Mouse (Mus musculus): ENCODE measurements at regions not wholly inside any gene's neighbourhood (a gene's known extent, or its start where the extent isn't known, plus 50 kb on each side); places are given as distances from the start of the nearest gene placed in this dataset.
"Not testable (repeated sequence)": the region's sequence is repeated elsewhere in the genome, so short reads cannot be mapped to it uniquely, and the experiment has no call there.

GRCm38 (mm10) chr12:104623896-104624685 is 127.7 kb downstream of the Dicer1 start:
- TF ChIP-seq POLR2A (IDR thresholded peaks at IDR 0.05; ENCODE audit: low read depth, low read length) (no peak), CTCF (IDR thresholded peaks at IDR 0.05; ENCODE audit: extremely low read depth, insufficient read length, insufficient replicate concordance, low read depth, low read length) (no peak)
- H3K27ac ChIP-seq (ENCODE audit: insufficient read depth, low read depth, low read length) = no peak overlapping the region
- H3K4me1 ChIP-seq (ENCODE audit: control insufficient read depth, insufficient read depth, insufficient read length, low read length) = no peaks in the 10 kb centered on the region
- 46% methylated on average over 7 of the region's 7 CpGs for WGBS
- H3K27me3 ChIP-seq (ENCODE audit: control insufficient read depth, insufficient read depth, low read length) = no peaks in the 10 kb centered on the region
- H3K4me3 ChIP-seq (ENCODE audit: low read depth, low read length) = no peak overlapping the region
- no peaks in the 10 kb centered on the region for H3K36me3 ChIP-seq (ENCODE audit: control insufficient read depth, insufficient read depth, low read length)

- Histone ChIP-seq H3K27ac (ENCODE audit: insufficient read depth, low read depth, low read length) (no peak overlapping the region), H3K4me3 (ENCODE audit: low read depth, low read length) (no peak overlapping the region), H3K27me3 (ENCODE audit: control insufficient read depth, insufficient read depth, low read length) (no peaks in the 10 kb centered on the region), H3K36me3 (ENCODE audit: control insufficient read depth, insufficient read depth, low read length) (no peaks in the 10 kb centered on the region), H3K4me1 (ENCODE audit: control insufficient read depth, insufficient read depth, insufficient read length, low read length) (no peaks in the 10 kb centered on the region)
- TF ChIP-seq POLR2A (IDR thresholded peaks at IDR 0.05; ENCODE audit: low read depth, low read length) (no peak), CTCF (IDR thresholded peaks at IDR 0.05; ENCODE audit: extremely low read depth, insufficient read length, insufficient replicate concordance, low read depth, low read length) (no peak)
- 28% methylated on average over 17 of the region's 17 CpGs for WGBS
Measured at GRCm38 (mm10) chr12:104617111-104617725, 134.5 kb downstream of the Dicer1 start.

GRCm38 (mm10) chr12:104614240-104614639 is 137.5 kb downstream of the Dicer1 start:
- TF ChIP-seq CTCF (IDR thresholded peaks at IDR 0.05; ENCODE audit: extremely low read depth, insufficient read length, insufficient replicate concordance, low read depth, low read length) (no peak), POLR2A (IDR thresholded peaks at IDR 0.05; ENCODE audit: low read depth, low read length) (no peak)
- H3K27me3 ChIP-seq (ENCODE audit: control insufficient read depth, insufficient read depth, low read length) = no peaks in the 10 kb centered on the region
- no peak overlapping the region for H3K27ac ChIP-seq (ENCODE audit: insufficient read depth, low read depth, low read length)
- WGBS = 50% methylated on average over 8 of the region's 8 CpGs
- H3K36me3 ChIP-seq (ENCODE audit: control insufficient read depth, insufficient read depth, low read length) = no peaks in the 10 kb centered on the region
- H3K4me1 ChIP-seq (ENCODE audit: control insufficient read depth, insufficient read depth, insufficient read length, low read length) = no peaks in the 10 kb centered on the region
- H3K4me3 ChIP-seq (ENCODE audit: low read depth, low read length) = no peak overlapping the region

- Histone ChIP-seq H3K27ac (ENCODE audit: insufficient read depth, low read depth, low read length) (no peak overlapping the region), H3K36me3 (ENCODE audit: control insufficient read depth, insufficient read depth, low read length) (no peaks in the 10 kb centered on the region), H3K4me1 (ENCODE audit: control insufficient read depth, insufficient read depth, insufficient read length, low read length) (no peaks in the 10 kb centered on the region), H3K27me3 (ENCODE audit: control insufficient read depth, insufficient read depth, low read length) (no peaks in the 10 kb centered on the region), H3K4me3 (ENCODE audit: low read depth, low read length) (no peak overlapping the region)
- TF ChIP-seq POLR2A (IDR thresholded peaks at IDR 0.05; ENCODE audit: low read depth, low read length) (no peak), CTCF (IDR thresholded peaks at IDR 0.05; ENCODE audit: extremely low read depth, insufficient read length, insufficient replicate concordance, low read depth, low read length) (no peak)
- WGBS = 78% methylated on average over 19 of the region's 19 CpGs
Measured at GRCm38 (mm10) chr12:104609767-104610166, 136.6 kb upstream of the Gsc start.

- WGBS = 55% methylated on average over 4 of the region's 4 CpGs
- H3K36me3 ChIP-seq (ENCODE audit: control insufficient read depth, insufficient read depth, low read length); H3K27me3 ChIP-seq (ENCODE audit: control insufficient read depth, insufficient read depth, low read length); H3K4me3 ChIP-seq (ENCODE audit: low read depth, low read length); H3K4me1 ChIP-seq (ENCODE audit: control insufficient read depth, insufficient read depth, insufficient read length, low read length); H3K27ac ChIP-seq (ENCODE audit: insufficient read depth, low read depth, low read length): not testable (repeated sequence)
Measured at GRCm38 (mm10) chr12:104608956-104609355, 135.8 kb upstream of the Gsc start.

GRCm38 (mm10) chr12:104607410-104607809 is 134.3 kb upstream of the Gsc start:
- Histone ChIP-seq H3K4me3 (ENCODE audit: low read depth, low read length) (no peak overlapping the region), H3K36me3 (ENCODE audit: control insufficient read depth, insufficient read depth, low read length) (no peaks in the 10 kb centered on the region), H3K27ac (ENCODE audit: insufficient read depth, low read depth, low read length) (no peak overlapping the region), H3K27me3 (ENCODE audit: control insufficient read depth, insufficient read depth, low read length) (no peaks in the 10 kb centered on the region), H3K4me1 (ENCODE audit: control insufficient read depth, insufficient read depth, insufficient read length, low read length) (no peaks in the 10 kb centered on the region)
- TF ChIP-seq CTCF (IDR thresholded peaks at IDR 0.05; ENCODE audit: extremely low read depth, insufficient read length, insufficient replicate concordance, low read depth, low read length) (no peak), POLR2A (IDR thresholded peaks at IDR 0.05; ENCODE audit: low read depth, low read length) (no peak)
- WGBS = 88% methylated on average over 5 of the region's 5 CpGs

- TF ChIP-seq CTCF (IDR thresholded peaks at IDR 0.05; ENCODE audit: extremely low read depth, insufficient read length, insufficient replicate concordance, low read depth, low read length) (no peak), POLR2A (IDR thresholded peaks at IDR 0.05; ENCODE audit: low read depth, low read length) (no peak)
- WGBS = 47% methylated on average over 24 of the region's 24 CpGs
Measured at GRCm38 (mm10) chr12:104605535-104606399, 132.6 kb upstream of the Gsc start.

More at GRCm38 (mm10) chr12:104605535-104606399, 132.6 kb upstream of the Gsc start:
- Histone ChIP-seq H3K4me3 (ENCODE audit: low read depth, low read length) (no peak overlapping the region), H3K36me3 (ENCODE audit: control insufficient read depth, insufficient read depth, low read length) (no peaks in the 10 kb centered on the region), H3K27ac (ENCODE audit: insufficient read depth, low read depth, low read length) (no peak overlapping the region), H3K27me3 (ENCODE audit: control insufficient read depth, insufficient read depth, low read length) (no peaks in the 10 kb centered on the region), H3K4me1 (ENCODE audit: control insufficient read depth, insufficient read depth, insufficient read length, low read length) (no peaks in the 10 kb centered on the region)

Data from small intestine, adult 2 months (tissue).